Mouse (Mus musculus) myocyte (in vitro differentiated cells): ENCODE data around the gene Terb1.

Experiments
- MAX ChIP-seq: IDR thresholded peaks from one replicate; pipeline ENCODE4 v1.6.1; 2011; ENCODE audit warnings: low read depth, mild to moderate bottlenecking, control low read depth
- MYOG ChIP-seq, 3 experiments: IDR thresholded peaks; one replicate each; pipeline ENCODE4 v1.6.1; 2011; ENCODE audit warnings: control low read depth in 2 of 3, low read depth in 2 of 3, mild to moderate bottlenecking in 2 of 3; ENCODE audit not compliant: insufficient read length in 2 of 3, control insufficient read depth in 1 of 3, insufficient read depth in 1 of 3
- POLR2A ChIP-seq: IDR thresholded peaks from one replicate; pipeline ENCODE4 v1.6.1; 2011; ENCODE audit warnings: low read depth, mild to moderate bottlenecking, control low read depth, moderate library complexity; ENCODE audit not compliant: insufficient read length
- POLR2AphosphoS2 ChIP-seq: IDR thresholded peaks from one replicate; pipeline ENCODE4 v1.6.1; 2011; ENCODE audit warnings: low read depth, control low read depth; ENCODE audit not compliant: insufficient read length
- REST ChIP-seq: IDR thresholded peaks from one replicate; pipeline ENCODE4 v1.6.1; 2011; ENCODE audit warnings: mild to moderate bottlenecking, control low read depth, moderate library complexity; ENCODE audit not compliant: insufficient read depth, insufficient read length
- SRF ChIP-seq: IDR thresholded peaks from one replicate; pipeline ENCODE4 v1.6.1; 2011; ENCODE audit warnings: low read depth; ENCODE audit not compliant: control insufficient read depth, insufficient read length
- TCF12 ChIP-seq: IDR thresholded peaks from one replicate; pipeline ENCODE4 v1.6.1; 2011; ENCODE audit warnings: mild to moderate bottlenecking, control low read depth; ENCODE audit not compliant: poor library complexity, insufficient read depth, severe bottlenecking

- TF ChIP-seq POLR2A (no peak), MYOG (IDR thresholded peaks at IDR 0.05; ENCODE audit: control insufficient read depth in 1 of 3, insufficient read depth in 1 of 3, insufficient read length in 2 of 3, low read depth in 2 of 3) (no peak), SRF (no peak), REST (no peak), MAX (no peak), TCF12 (no peak), POLR2AphosphoS2 (no peak)
Measured at GRCm38 (mm10) chr8:104416022-104416421, 93.7 kb downstream of the Terb1 start.
